Mouse (Mus musculus): ENCODE measurements around the gene Syne1.

The Syne1 gene

DNA sequence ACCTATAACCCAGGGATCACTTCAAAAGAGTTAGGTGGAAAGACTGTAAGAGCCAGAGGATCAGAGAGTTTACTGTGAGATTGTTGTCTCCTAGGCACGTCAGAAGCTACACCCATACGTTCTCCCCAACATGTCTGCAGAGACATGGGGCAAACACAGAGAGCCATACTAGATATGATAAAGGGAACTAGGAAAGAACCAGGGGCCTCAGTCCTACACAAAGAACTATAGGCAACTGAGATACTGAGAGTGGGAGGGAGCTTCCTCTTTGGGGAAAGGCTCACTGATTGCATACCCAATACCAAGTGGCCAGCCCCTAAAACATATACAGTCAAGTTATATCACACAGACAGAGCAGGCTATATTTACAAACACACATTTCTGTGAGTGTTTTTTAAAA, 491.3 kb downstream of the Syne1 start:
- DNase-seq (ENCODE audit: low spot score) = no peak

DNA sequence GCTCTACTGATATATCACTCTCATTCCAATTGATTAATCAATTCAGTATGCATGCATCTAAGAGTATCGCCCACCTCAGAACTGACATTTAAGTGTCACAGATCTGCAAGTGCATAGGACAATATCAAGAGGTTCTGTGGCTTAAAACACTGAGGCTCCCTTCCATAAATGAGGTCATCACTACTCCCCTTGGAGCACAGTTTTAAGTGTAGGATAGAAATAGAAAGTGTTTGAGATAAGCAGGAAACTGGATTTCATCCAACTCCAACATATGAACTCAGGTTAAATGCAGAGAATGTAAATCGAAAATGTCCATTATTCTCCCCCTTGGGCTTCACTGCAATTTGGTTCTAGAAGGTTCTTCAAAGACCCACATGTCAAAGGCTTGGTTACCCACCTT, 492.4 kb downstream of the Syne1 start:
- DNase-seq (ENCODE audit: low spot score) = no peak

DNA sequence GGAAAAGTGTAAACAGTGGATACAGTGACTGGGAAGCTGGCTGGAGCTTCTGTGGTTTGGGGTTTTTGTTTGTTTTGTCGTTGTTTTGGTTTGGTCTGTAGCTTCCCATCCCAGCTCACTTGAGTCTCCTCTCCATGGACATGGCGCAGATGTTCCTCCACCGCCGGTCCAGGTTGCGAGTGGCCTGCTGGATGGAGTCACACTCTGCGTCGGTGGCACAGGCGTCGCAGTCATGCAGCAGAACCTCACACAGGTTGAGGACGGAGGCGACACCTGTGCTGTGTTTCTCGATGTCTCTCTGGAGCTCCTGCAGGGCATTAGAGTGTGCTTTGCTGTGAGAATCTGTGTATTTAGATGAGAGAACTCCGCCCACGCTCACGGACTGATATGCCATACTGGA, 493.6 kb downstream of the Syne1 start:
- no peak for DNase-seq (ENCODE audit: low spot score)

DNA sequence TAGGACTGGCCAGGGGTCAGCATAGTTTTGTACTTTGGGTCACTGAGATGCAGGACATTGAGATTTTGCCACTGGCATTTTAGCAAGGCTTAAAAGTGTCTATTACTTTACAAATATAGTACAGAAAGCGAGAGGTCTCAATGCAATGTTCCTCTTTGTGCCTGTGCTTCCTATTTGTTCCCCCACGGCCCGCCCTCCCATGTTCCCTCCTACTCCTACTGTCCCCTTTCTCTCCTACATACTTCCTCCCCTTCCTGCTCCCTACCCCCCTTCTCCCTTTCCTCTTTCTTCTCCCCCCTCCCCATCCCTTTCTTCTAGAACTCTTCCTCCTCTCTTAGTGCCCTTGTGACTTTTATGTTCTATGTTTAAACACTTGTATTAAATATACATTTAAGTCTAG, 494.3 kb downstream of the Syne1 start:
- no peak for DNase-seq (ENCODE audit: low spot score)

DNA sequence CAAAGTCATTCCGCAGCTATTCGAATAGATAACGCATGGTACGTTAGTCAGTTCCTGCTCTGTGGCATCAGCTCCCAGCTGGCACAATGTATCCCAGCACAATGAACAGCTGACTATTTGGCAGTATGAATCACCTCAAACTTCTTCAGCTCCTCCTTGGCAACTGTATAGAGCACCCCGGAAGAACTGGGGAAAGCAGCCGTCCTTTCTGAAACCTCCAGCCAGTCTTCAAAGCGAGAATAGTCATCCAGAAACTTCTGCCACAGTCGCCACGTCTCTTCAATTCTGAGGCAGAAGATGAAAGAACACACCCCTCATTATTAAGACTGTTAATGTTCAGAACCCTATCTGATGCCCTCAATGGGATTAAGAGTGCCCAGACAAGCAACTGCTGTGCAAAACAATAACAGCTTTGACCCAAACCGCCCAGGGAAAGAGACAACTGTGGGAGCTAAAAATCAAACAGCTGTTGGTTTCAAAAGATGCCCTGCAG, 495.0 kb downstream of the Syne1 start:
- DNase-seq (ENCODE audit: low spot score) = no peak

DNA sequence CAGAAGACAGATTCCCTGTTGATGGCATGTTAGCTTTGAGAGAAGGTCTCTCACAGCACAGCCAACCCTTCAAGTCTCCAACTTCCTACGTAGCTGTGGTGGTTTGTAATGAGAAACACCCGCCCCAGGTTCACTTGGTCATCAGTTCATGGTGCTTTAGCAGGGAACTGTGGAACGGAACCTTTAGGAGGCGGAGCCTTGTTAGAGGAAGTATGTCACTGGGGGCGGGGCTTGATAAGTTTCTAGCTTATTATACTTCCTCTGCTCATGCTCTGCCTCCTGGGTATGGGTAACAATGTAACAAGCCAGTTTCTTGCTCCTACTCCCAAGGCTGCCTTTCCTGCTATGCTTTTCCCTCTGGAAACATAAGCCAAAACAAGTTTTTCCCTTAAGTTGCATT, 505.6 kb downstream of the Syne1 start:
- DNase-seq (ENCODE audit: low spot score) = no peak

DNA sequence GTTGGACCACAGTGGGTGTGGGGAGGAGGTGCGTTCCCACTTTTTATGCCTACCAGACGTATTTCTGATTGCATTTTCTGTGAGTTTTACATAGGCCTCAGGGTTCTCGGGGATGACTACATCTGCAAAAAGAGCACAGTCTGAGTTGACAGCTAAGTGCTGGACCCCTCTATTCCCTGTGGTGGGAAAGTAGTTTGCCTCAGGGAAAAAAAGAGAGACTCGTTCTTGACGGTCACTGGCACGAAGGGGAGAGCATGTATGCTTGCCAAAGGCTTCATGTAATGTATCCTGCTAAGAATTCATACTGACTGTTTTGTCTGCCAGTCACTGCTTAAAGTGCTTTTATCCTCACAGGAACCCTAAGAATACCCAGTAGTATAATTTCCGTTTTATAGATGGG, 506.1 kb downstream of the Syne1 start:
- DNase-seq (ENCODE audit: low spot score) = no peak

DNA sequence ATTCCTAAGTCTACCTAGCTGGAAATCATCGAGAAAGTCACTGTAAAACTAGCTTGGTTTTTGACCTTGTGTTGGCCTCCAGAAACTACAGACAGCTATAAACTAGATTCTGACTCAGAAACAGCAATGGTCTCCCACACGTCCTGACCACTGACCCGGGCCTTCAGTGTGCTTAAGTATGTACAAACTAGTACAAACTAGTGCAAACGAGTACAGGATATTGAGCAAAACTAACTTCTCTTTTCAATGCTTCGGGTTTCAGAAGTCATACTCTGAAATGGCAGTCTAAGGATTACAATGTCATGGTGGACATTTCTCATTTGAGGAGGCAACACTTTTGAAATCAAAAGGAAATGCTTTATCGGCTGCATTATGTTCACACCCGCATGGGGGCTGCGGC, 506.8 kb downstream of the Syne1 start:
- DNase-seq (ENCODE audit: low spot score) = no peak

DNA sequence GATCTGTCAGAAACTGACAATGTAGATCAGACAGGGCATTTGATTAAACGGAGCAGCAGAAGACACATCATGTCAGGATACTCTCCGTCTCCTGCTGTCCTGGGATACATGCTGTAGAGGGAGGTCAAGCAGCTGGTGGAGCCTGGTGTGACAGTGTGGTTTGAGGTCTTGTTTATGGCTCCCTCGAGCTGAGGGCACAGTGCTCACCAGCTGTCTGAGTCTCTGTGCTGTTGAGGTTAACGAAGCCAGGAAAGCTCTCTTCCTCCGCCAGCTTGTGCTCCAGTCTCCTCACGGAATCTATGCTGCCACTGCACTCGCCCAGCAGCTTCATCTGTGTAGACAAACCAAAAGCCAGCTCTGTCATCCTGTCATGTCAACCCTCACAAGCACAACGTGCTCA, 510.0 kb downstream of the Syne1 start:
- no peak for DNase-seq (ENCODE audit: low spot score)

DNA sequence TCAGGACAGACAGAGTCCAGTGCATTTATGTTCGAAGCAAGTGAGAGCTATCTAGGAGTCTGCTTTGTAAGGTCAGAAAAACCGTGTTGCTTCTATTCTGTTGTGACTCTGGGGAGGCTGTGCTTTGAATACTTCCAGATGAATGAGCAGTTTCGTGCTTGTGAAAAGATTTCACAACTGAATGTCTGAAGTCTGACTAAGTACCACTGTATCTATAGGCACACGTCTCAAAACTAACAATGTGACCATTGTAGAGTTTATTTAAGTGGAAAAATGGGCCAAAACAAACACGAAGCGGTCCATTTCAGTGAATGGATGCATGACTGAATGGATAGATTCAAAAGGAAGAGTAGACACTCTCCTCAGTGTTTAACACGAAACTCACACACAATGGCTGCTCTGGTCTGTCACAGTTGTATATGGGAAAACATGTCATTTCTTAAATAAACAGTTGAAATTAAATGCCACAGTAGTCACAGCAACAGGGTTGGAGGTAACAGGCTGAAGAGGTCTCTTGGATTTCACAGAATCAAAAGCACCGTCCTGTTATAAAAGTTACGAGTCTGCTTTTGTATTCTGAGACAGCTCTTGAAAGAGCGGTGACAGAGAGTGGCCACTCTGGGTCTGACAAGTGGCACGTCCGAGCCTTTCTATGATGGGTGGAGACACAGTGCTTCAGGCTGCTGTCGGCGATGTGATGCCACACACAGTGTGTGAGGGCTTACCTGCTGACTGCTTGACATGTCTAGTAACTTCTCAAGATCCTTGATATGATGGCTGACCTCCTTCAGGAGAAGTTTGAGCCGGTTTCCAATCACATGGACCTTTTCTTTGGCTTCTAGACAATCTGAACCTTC, 518.9 kb downstream of the Syne1 start:
- no peak for DNase-seq (ENCODE audit: low spot score)

DNA sequence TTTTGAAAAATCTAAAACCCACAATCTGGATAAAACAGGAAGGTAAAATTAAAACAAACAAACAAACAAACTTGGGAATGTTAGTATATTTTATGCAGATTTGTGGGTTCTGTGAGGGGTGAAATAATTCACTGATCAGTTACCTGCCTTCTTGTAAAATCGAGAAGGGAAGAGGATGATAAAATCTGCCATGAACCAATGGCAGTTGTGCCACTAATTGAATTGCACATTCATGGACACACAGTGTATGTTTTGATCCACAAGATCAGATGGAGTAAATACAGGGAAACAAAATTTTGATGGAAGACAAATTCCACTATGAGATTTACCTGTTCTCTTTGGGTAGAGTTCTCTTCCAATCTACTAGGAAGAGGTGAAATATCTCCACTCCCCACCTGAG, 521.4 kb downstream of the Syne1 start:
- DNase-seq (ENCODE audit: low spot score) = no peak

DNA sequence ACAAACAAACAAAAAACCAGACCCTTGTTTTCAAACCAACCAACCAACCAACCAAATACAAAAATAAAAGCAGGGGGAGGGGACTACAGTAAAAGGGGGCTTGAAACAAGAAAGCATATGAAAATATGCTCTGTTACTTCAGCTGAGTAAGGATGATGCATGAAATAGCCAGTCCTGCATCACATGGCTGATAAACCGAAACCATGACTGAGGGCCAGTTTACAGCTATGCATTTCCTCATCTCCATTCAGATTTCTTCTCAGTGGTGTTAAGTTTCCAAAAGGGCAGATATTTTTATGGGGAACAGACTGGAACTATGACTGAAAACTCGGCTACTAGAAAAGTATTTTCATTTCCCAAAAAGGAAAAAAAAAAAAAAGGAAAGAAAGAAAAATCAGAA, 522.1 kb downstream of the Syne1 start:
- DNase-seq (ENCODE audit: low spot score) = no peak

DNA sequence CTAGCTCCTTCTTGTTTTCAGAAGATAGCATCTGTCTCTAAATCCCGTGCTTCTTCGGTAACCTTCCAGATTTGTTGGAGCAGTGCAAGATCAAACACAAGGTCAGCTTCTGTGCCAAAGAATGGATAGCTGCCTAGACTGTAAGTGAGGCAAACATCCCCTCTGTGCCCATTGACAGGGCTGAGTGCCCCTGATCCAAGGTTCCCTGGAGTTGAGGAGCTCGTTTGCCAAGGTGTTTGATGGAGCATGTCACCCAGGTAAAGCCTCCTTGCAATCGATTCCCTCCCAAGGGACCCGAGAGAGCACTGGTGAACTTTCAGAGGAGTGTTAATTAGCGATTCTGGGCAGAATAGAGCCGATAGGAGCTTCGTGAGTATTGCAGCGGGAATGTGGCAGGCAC, 523.0 kb downstream of the Syne1 start:
- DNase-seq (ENCODE audit: low spot score) = no peak

DNA sequence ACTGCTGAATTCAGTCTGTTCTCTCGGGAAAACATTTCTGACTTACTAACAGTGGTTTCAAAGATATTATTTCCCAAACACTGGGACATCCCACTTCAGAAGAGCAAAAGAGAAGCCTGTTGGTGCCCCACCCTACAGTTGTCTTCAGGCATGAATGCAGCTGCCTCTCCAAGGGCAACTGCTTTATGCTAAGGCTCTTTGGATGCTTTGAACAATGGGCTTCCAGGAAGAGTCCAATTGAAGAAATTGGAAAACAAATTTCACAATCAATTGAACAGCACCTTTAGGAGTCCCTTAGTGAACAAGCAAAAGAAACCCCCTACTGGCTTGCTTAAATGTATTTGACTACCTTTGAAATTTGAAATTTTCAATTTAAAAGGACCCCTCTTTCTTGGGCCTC, 524.1 kb downstream of the Syne1 start:
- no peak for DNase-seq (ENCODE audit: low spot score)

DNA sequence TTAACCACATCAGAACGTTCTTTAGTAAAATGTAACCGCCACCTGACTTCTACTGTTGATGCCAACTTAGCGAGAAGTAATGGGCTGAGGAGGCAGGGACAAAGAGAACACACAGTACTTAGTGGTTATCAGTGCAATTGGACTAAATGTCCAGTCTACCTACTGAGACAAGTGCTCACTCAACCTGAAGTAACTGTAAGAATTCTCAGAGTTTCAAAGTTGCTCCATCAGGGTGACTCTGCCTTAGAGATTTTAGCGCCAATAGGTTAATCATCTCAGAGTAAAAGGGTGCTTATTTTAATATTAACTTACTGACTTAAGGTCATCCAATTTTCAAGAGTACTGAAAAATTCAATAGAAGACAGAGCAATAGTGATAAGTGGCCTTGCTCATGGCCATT, 525.4 kb downstream of the Syne1 start:
- no peak for DNase-seq (ENCODE audit: low spot score)

DNA sequence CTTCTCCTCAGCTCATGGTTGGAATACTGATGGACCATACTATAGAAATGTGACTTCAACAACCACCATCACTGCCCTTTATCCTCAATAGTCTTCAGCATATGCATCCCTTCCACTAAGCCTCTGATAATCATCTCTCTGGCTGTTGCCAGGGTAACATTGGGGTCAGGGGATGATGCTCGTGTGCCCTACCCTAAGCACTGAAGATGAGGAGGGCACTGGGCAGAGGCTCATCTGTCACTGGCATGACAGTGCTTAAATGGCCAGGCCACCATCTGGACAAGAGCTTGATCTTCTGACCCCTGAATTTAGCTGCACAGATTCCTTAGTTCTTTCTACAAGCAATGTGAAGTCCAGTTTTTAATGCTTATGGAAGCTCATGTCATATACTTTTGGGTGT, 534.1 kb downstream of the Syne1 start:
- DNase-seq (ENCODE audit: low spot score) = no peak

DNA sequence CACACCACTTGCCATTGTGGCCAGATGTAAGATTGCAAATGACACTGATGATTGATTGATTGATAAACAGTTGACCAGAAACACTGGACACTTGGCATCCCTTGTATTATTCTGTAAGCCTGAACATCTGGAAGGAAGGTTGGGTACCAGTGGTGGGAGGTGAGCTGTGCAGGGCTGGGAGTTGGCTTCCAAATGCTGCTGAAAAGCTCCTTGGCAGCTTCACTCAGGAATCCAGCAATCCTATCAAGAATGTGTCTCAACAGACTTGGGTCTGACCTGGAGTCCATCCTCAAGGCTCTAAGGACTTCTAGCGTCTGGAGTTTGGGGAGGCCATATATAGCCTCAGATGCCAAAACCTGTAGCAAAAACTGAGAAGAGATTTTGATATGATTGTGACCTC, 536.3 kb downstream of the Syne1 start:
- no peak for DNase-seq (ENCODE audit: low spot score)

DNA sequence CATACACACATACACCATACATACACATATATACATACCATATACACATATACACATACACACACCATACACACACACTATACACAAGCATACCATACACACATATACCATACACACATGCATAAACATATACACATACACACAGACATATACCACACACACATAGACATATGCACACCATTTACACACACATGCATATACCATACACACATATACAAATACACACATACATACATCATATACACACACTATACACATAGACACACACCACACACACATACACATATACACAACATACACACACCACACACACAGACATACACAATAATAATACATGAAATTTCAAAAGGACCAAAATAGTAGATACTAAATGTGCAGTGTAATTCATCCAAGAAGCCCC, 539.3 kb downstream of the Syne1 start:
- DNase-seq (ENCODE audit: low spot score) = no peak

DNA sequence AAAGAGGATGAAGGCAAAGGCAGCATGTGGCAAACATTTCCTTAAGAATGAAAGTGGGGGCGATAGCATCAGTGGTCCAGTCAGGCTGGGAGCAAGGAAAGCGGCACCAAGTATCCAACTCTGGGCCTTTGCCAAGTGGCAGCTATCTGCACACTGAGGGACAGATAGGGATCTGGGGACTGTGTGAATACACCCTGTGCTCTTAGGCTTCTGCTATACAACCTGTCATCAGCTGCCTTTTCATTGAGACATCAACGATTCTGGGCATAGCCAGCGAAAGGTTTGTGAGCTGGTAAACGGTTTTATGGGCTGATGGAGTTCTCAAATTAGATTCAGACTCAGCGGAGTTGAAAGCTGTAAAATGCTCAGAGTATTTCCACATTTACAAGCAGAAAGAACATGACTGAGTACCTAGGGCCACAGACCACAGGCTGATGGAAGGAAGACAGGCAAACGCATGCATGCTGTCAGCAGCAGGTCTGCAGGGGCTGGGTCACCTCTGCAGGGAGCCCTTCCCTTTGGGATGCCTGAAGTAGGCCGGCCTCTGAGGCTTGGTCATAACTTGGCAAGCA, 542.4 kb downstream of the Syne1 start:
- no peak for DNase-seq (ENCODE audit: low spot score)

DNA sequence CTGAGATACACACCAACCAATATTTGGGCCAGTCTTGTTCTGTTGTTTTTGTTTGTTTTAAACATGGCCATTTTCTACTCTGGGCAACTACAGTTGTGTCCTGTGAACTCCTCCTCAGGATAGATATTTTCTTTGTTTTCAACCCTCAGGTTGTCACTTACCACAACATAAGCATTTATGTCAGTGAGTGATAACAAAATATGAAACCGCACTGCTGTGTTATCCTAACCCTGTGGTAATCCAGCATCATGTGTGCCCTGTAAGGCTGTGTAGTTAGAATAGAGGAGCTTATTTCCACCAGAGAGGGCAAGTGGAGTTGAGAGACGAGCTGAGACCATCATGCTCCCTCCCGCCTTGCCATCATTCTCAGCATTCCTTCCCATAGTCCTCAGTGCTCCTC, 554.7 kb downstream of the Syne1 start:
- no peak for DNase-seq (ENCODE audit: low spot score)

DNA sequence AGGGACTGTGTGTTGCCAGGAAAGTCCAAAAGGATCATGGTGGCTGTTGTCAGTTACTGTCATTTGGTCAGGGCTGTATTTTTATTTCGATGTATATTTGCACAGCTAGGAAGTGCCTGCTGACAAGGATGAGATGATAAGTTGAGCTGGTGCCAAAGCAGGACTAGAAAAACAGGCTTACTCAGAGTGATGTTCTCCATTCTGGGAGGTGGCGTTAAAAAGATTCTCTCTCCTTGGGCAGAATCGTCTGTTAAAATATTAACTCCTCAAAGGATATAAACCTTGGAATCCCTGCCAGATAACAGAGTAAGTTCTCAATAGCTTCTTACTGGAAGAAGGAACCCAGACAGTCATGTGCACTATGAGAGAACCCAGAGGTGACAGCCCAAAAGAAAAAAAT, 557.5 kb downstream of the Syne1 start:
- DNase-seq (ENCODE audit: low spot score) = no peak

DNA sequence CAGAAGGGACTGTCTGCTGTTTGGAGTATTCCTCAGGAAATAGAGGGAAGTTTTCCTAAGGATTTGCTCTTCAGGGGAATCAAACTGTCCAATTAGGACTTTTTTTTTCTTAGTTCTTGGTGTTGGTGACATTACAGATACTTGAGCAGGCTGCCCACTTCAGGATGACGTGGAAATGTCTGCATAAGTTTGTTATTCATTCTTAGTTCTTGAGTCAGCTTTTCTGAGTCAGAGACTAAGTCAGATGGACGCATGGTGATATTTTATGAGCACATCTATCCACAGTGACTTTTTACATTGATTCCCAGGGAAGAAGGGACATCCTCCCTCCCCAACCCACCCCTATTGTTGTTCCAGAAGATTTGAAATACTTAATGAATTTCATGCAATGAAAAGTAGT, 567.4 kb downstream of the Syne1 start:
- no peak for DNase-seq (ENCODE audit: low spot score)

DNA sequence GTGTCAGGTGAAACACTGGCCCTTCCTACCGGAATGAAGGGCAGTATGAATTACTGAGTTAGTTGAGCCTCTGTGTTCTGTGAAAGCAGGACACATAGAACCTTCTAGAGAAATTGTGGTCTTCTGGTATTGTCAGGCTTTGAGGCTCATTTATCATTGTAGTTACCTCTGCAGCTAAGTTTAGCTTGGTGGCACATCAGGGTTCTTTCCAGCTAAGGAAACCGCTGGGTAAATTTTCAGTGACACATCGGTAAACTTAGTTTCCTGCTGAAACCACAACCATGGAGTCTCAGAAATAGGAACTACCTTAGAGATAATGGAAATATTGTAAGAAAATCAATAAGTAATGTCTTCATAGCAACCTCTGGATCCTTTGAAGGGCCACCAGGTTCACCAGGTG, 573.9 kb downstream of the Syne1 start:
- no peak for DNase-seq (ENCODE audit: low spot score)

DNA sequence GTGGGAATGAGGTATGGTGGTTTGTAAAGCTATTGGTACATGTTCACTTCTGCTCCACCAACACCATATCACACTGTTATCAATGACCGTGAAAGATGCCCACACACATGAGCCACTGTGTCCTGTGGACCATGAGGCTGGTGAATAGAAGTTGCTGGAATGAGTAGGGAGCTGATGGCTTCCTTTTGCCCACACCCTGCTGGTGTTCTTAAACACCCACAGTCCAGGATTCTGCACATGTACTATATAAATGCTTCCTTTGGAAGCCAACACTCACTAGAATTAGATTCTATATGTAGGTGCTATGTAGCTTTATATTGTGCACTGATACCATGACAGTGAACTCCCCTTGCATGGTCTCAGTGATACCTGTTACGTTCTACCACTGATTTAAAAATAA, 574.7 kb downstream of the Syne1 start:
- no peak for DNase-seq (ENCODE audit: low spot score)
